Mouse (Mus musculus) layer of hippocampus, postnatal 14 days (tissue): Measurements from ENCODE around the gene Sox2. TPM values are rescaled to one million over a fixed set of nuclear protein-coding genes. Genes with fewer than 3 reads are reported as not detected.

Experiments
- DNase-seq, 2 experiments: peaks; one replicate each; pipeline ENCODE4 v3.0.0; 2021 to 2022; ENCODE audit warnings: low spot score in 2 of 2, mixed read lengths in 1 of 2
- microRNA-seq, 2 experiments: library from miRNA; unstranded; fragments of <30 nt; microRNA quantifications; one replicate each; pipeline ENCODE4 v1.2.0; 2021
- total RNA-seq, 2 experiments: library from RNA; stranded (reverse); gene quantifications; 2 replicates each; pipeline ENCODE4 v1.2.3; 2021

The Sox2 gene
- total RNA-seq, 2 experiments from 2014 or later = 48.1 to 50.1 TPM

- no peak for DNase-seq
Observed at GRCm38 (mm10) chr3:34679921-34680320, 29.7 kb downstream of the Sox2 start.

DNA sequence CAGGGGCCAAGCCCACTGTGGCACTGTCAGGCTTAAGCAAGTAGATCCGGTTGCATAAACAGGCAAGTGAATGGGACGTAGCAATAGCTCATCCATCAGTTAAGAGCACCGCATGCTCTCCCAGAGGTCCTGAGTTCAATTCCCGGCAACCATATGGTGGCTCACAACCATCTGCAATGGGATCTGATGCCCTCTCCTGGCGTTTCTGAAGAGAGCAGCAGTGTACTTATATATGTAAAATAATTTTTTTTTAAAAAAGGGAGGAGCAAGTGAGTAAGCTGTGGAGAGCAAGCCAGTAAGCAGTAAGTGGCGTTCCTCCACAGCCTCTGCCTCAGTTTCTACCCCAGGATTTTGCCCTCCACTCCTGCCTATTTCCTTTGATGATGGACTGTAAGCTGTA lies 37.9 kb downstream of the Sox2 start:
- no peak for DNase-seq

GRCm38 (mm10) chr3:34691703-34692393 lies 41.6 kb downstream of the Sox2 start:
- DNase-seq = peak; percentile 35 to 46

GRCm38 (mm10) chr3:34692394-34692745 lies 42.2 kb downstream of the Sox2 start:
- DNase-seq = no peak

Small RNA genes within 50 kb of the gene (microRNA-seq; reads per million reads assigned to microRNA genes)
- 0 reads per million in 2 experiments for gene Mir1897
